Mouse (Mus musculus) liver, embryonic 16.5 days (tissue): Measurements from ENCODE around the gene Soga1. TPM values are rescaled to one million over a fixed set of nuclear protein-coding genes. Genes with fewer than 3 reads are reported as not detected.

Source experiments
- ATAC-seq: fragments of 200-750 bp; cut with Nextera tagmentation; 2 replicates; pipeline ENCODE4 v1.8.0; 2017; ENCODE audit warnings: low read depth, mild to moderate bottlenecking, moderate number of reproducible peaks, moderate library complexity
- H3K27ac ChIP-seq: fragments of 300-500 bp; sonication (generic); 2 replicates; pipeline ENCODE4 v1.5.1; 2014; ENCODE audit warnings: mild to moderate bottlenecking, low read length
- H3K27me3 ChIP-seq: fragments of 300-500 bp; sonication (generic); 2 replicates; pipeline ENCODE4 v1.6.1; 2014; ENCODE audit warnings: low read depth, low read length, mixed read lengths; ENCODE audit not compliant: control insufficient read depth, insufficient read depth
- H3K36me3 ChIP-seq: fragments of 300-500 bp; sonication (generic); 2 replicates; pipeline ENCODE4 v1.6.1; 2014; ENCODE audit warnings: mild to moderate bottlenecking; ENCODE audit not compliant: control insufficient read depth, insufficient read depth
- H3K4me1 ChIP-seq: fragments of 300-500 bp; sonication (generic); 2 replicates; pipeline ENCODE4 v1.6.1; 2014; ENCODE audit warnings: low read depth, low read length, mixed read lengths; ENCODE audit not compliant: control insufficient read depth
- H3K4me2 ChIP-seq: fragments of 300-500 bp; sonication (generic); 2 replicates; pipeline ENCODE4 v1.6.1; 2014; ENCODE audit warnings: low read depth, low read length, mixed read lengths
- H3K4me3 ChIP-seq: fragments of 300-500 bp; sonication (generic); 2 replicates; pipeline ENCODE4 v1.5.1; 2014; ENCODE audit warnings: low read depth, mild to moderate bottlenecking, low read length
- H3K9ac ChIP-seq: fragments of 300-500 bp; sonication (generic); 2 replicates; pipeline ENCODE4 v1.6.1; 2014; ENCODE audit warnings: low read depth, low read length
- H3K9me3 ChIP-seq: fragments of 300-500 bp; sonication (generic); replicated peaks from 2 replicates; pipeline ENCODE4 v1.6.1; 2016; ENCODE audit warnings: low read length; ENCODE audit not compliant: control insufficient read depth
- whole genome bisulfite sequencing: fragments of 180-500 bp; shearing (Covaris S2); extraction: QIAGEN DNeasy Blood & Tissue Kit; methylation state at CpG from one replicate; pipeline ENCODE4 v1.1.7; 2014; ENCODE audit not compliant: insufficient replicate concordance; 5-methylcytosine and 5-hydroxymethylcytosine counted together
- polyA plus RNA-seq: library from polyadenylated mRNA; unstranded; fragments of >200 nt; fragmentation: Nextera tagmentation; extraction: Ambion mirVana; gene quantifications from 2 replicates; pipeline ENCODE4 v1.2.1, GENCODE M21; 2015

Gene Soga1
- polyA plus RNA-seq, 1 experiment from 2014 or later = 1.8 TPM

- Histone ChIP-seq H3K27me3 (no peaks in the 10 kb centered on the region), H3K4me1 (peaks cover 21% of the 10 kb centered on the region), H3K4me3 (no peak overlapping the region), H3K4me2 (no peak overlapping the region), H3K9me3 (no peaks in the 10 kb centered on the region), H3K27ac (no peak overlapping the region), H3K36me3 (no peaks in the 10 kb centered on the region), H3K9ac (no peak overlapping the region)
- 26% methylated on average over 3 of the region's 3 CpGs for WGBS
- ATAC-seq = no peak
Measured at GRCm38 (mm10) chr2:157069755-157070315, 9.2 kb downstream of the Soga1 start.

DNA sequence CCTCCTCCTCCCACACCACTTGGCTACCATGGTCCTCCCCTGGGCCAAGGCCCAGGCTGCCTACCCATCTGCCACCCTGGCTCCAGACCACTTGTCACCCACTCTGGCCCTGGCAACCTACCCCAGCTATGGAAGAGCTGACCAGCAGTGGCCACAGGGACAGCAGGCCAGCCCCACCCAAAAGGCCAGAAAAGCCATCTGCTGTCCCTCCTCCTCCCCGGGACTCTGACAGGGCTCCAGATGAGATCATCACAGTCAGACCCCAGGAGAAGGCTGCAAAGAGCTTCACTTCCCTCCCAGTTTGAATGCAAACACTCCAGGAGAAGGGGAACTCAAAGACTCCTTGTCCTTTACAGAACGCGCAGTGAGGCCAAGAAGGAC lies 9.7 kb downstream of the Soga1 start:
- H3K27ac ChIP-seq = no peak overlapping the region
- H3K4me2 ChIP-seq = no peak overlapping the region
- no peak overlapping the region for H3K9ac ChIP-seq

GRCm38 (mm10) chr2:157068701-157069354 lies 10.2 kb downstream of the Soga1 start:
- H3K4me3 ChIP-seq = no peak overlapping the region
- 68% methylated on average over 14 of the region's 14 CpGs for WGBS
- no peaks in the 10 kb centered on the region for H3K27me3 ChIP-seq
- no peak overlapping the region for H3K4me2 ChIP-seq
- H3K4me1 ChIP-seq = peaks cover 21% of the 10 kb centered on the region
- no peak overlapping the region for H3K27ac ChIP-seq
- no peak overlapping the region for H3K9ac ChIP-seq
- no peaks in the 10 kb centered on the region for H3K9me3 ChIP-seq
- H3K36me3 ChIP-seq = no peaks in the 10 kb centered on the region
- ATAC-seq = no peak

More for the DNA sequence above, 9.7 kb downstream of the Soga1 start:
- Histone ChIP-seq H3K4me3 (no peak overlapping the region), H3K36me3 (no peaks in the 10 kb centered on the region), H3K4me1 (peaks cover 21% of the 10 kb centered on the region), H3K9me3 (no peaks in the 10 kb centered on the region), H3K27me3 (no peaks in the 10 kb centered on the region)
- 34% methylated on average over 3 of the region's 3 CpGs for WGBS
- no peak for ATAC-seq

- H3K4me3 ChIP-seq = no peak overlapping the region
- no peaks in the 10 kb centered on the region for H3K27me3 ChIP-seq
- no peak overlapping the region for H3K4me2 ChIP-seq
- no peaks in the 10 kb centered on the region for H3K36me3 ChIP-seq
- H3K4me1 ChIP-seq = peaks cover 17% of the 10 kb centered on the region
- no peak for ATAC-seq
- 54% methylated on average over 7 of the region's 7 CpGs for WGBS
- H3K27ac ChIP-seq = no peak overlapping the region
- H3K9me3 ChIP-seq = no peaks in the 10 kb centered on the region
- H3K9ac ChIP-seq = no peak overlapping the region
Measured at GRCm38 (mm10) chr2:157066731-157067430, 12.2 kb downstream of the Soga1 start.

DNA sequence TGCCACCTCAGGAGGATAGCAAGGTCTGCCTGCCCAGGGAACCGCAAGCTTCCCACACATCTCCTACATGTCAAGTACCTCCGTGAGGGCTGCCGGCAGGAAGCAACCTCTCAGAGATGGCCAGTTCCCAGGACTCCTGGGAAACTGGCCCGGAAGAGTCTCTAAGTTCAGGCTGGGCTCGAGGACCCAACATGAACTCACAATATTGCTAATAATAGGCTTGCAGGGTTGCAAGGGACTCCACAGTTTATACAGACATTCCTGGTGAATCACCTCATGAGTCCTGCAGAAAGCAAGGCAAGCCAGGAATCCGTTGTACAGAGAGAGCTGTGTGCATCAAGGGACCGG lies 13.2 kb downstream of the Soga1 start:
- no peaks in the 10 kb centered on the region for H3K27me3 ChIP-seq
- H3K36me3 ChIP-seq = no peaks in the 10 kb centered on the region
- H3K27ac ChIP-seq = no peak overlapping the region
- H3K4me2 ChIP-seq = no peak overlapping the region
- no peaks in the 10 kb centered on the region for H3K9me3 ChIP-seq
- 60% methylated on average over 7 of the region's 7 CpGs for WGBS
- ATAC-seq = no peak
- peaks cover 7% of the 10 kb centered on the region for H3K4me1 ChIP-seq
- H3K4me3 ChIP-seq = no peak overlapping the region
- no peak overlapping the region for H3K9ac ChIP-seq

GRCm38 (mm10) chr2:157064978-157065878 lies 13.8 kb downstream of the Soga1 start:
- Histone ChIP-seq H3K27me3 (no peaks in the 10 kb centered on the region), H3K36me3 (no peaks in the 10 kb centered on the region), H3K9ac (no peak overlapping the region), H3K9me3 (no peaks in the 10 kb centered on the region), H3K4me3 (no peak overlapping the region), H3K4me1 (peaks cover 7% of the 10 kb centered on the region), H3K27ac (no peak overlapping the region), H3K4me2 (no peak overlapping the region)
- 72% methylated on average over 14 of the region's 14 CpGs for WGBS
- no peak for ATAC-seq

- Histone ChIP-seq H3K4me2 (no peak overlapping the region), H3K27me3 (no peaks in the 10 kb centered on the region), H3K27ac (no peak overlapping the region), H3K9ac (no peak overlapping the region), H3K4me1 (peaks cover 5% of the 10 kb centered on the region), H3K36me3 (no peaks in the 10 kb centered on the region), H3K9me3 (no peaks in the 10 kb centered on the region), H3K4me3 (no peak overlapping the region)
- ATAC-seq = no peak
- WGBS = 32% methylated on average over 7 of the region's 7 CpGs
Measured at GRCm38 (mm10) chr2:157064136-157064535, 14.9 kb downstream of the Soga1 start.

- no peaks in the 10 kb centered on the region for H3K9me3 ChIP-seq
- no peak overlapping the region for H3K27ac ChIP-seq
- ATAC-seq = no peak
- no peak overlapping the region for H3K4me3 ChIP-seq
- no peak overlapping the region for H3K4me2 ChIP-seq
- WGBS = 24% methylated on average over 4 of the region's 4 CpGs
- no peaks in the 10 kb centered on the region for H3K36me3 ChIP-seq
- no peak overlapping the region for H3K9ac ChIP-seq
- H3K4me1 ChIP-seq = peaks cover 5% of the 10 kb centered on the region
- H3K27me3 ChIP-seq = no peaks in the 10 kb centered on the region
Measured at GRCm38 (mm10) chr2:157063241-157063700, 15.8 kb downstream of the Soga1 start.
